Comparison of ENCODE assay signal across 24 mouse cellular contexts in genomic region chr1:75839551-75840223, GRCm38 (mm10).
DNase-seq lines count a peak whose midpoint lies in the region; ATAC-seq lines count a peak whose summit lies in the region.
"Had no signal": no experiment of that assay in that cellular context is flagged by ENCODE, and none has a peak within 500 bp of the region (broad histone marks: within the 10 kb centered on the region; RNA-seq: fewer than 3 reads in every experiment).

No protein-coding gene starts in this region.

- H3K27me3 ChIP-seq in heart, embryonic 11.5 days (ENCODE audit: control insufficient read depth, insufficient read depth, low read length), result no peaks in the 10 kb centered on the region
- peaks cover 17% of the 10 kb centered on the region for H3K27me3 ChIP-seq in midbrain, embryonic 11.5 days (ENCODE audit: control insufficient read depth, insufficient read depth, low read length)
- peaks cover 4% of the 10 kb centered on the region; the same call in 1 of the 2 replicates for H3K27me3 ChIP-seq in midbrain, embryonic 15.5 days (replicated peaks)
- H3K27me3 ChIP-seq in limb, embryonic 15.5 days, result no peaks in the 10 kb centered on the region
- H3K27me3 ChIP-seq: embryonic facial prominence, embryonic 12.5 days; forebrain, embryonic 13.5 days; heart, embryonic 15.5 days; neural tube, embryonic 12.5 days; stomach, embryonic 15.5 days had no signal

- ATAC-seq in heart, embryonic 11.5 days (replicated peaks; ENCODE audit: insufficient number of reproducible peaks, low FRiP score, low TSS enrichment), result no peak
- ATAC-seq in midbrain, embryonic 11.5 days (ENCODE audit: low FRiP score), result no peak
- ATAC-seq in midbrain, embryonic 15.5 days (replicated peaks), result no peak
- peak; percentile 67; the same call in 1 of the 2 replicates for ATAC-seq in limb, embryonic 15.5 days (ENCODE audit: insufficient number of reproducible peaks, low FRiP score, low TSS enrichment, low read depth)
- ATAC-seq: forebrain, embryonic 13.5 days; hindbrain, embryonic 16.5 days; intestine, embryonic 16.5 days had no signal

- WGBS in heart, embryonic 11.5 days (ENCODE audit: insufficient replicate concordance), result 80% methylated on average over 11 of the region's 11 CpGs
- 89% methylated on average over 11 of the region's 11 CpGs for WGBS in midbrain, embryonic 11.5 days
- 89% methylated on average over 11 of the region's 11 CpGs for WGBS in midbrain, embryonic 15.5 days
- 29% methylated on average over 11 of the region's 11 CpGs for WGBS in limb, embryonic 15.5 days

- no peaks in the 10 kb centered on the region for H3K4me1 ChIP-seq in heart, embryonic 11.5 days (ENCODE audit: control insufficient read depth, insufficient read depth, low read length)
- H3K4me1 ChIP-seq in midbrain, embryonic 11.5 days (ENCODE audit: control insufficient read depth, insufficient read depth, low read length), result peaks cover 8% of the 10 kb centered on the region; the same call in 1 of the 2 replicates
- peaks cover 8% of the 10 kb centered on the region; the same call in 1 of the 2 replicates for H3K4me1 ChIP-seq in midbrain, embryonic 15.5 days
- peaks cover 37% of the 10 kb centered on the region for H3K4me1 ChIP-seq in limb, embryonic 15.5 days
- H3K4me1 ChIP-seq: heart, embryonic 15.5 days; stomach, embryonic 15.5 days had no signal

- DNase-seq in heart, adult 11 months, result peak; percentile 64
- peak; percentile 68 for DNase-seq in midbrain, embryonic 11.5 days (ENCODE audit: low spot score, missing footprints)
- DNase-seq in left cerebral cortex, postnatal 36 days (ENCODE audit: low spot score in 2 of 2), result peak; percentile 16 to 23
- no peak for DNase-seq in cerebellum, adult 8-10 months
- DNase-seq: B cell, adult 2 months; cerebellum, adult 9-10 months; gastrocnemius, postnatal 10 days; heart, adult 2 months; heart, postnatal 4 days; kidney, postnatal 36 days had no signal

- intact Hi-C loops in left cerebral cortex, postnatal 36 days (cut with DNase I), result no loop called here

- no peak overlapping the region for H3K4me2 ChIP-seq in heart, embryonic 11.5 days
- H3K4me2 ChIP-seq in midbrain, embryonic 11.5 days, result no peak overlapping the region
- no peak overlapping the region for H3K4me2 ChIP-seq in midbrain, embryonic 15.5 days
- H3K4me2 ChIP-seq in limb, embryonic 15.5 days, result no peak overlapping the region
- H3K4me2 ChIP-seq: embryonic facial prominence, embryonic 12.5 days; forebrain, embryonic 13.5 days; heart, embryonic 15.5 days; midbrain, embryonic 12.5 days; neural tube, embryonic 12.5 days; stomach, embryonic 15.5 days had no signal

- no peaks in the 10 kb centered on the region for H3K36me3 ChIP-seq in heart, embryonic 11.5 days (ENCODE audit: control insufficient read depth, insufficient read depth, low read length)
- H3K36me3 ChIP-seq in midbrain, embryonic 11.5 days (ENCODE audit: control insufficient read depth, insufficient read depth, low read length), result no peaks in the 10 kb centered on the region
- no peaks in the 10 kb centered on the region for H3K36me3 ChIP-seq in midbrain, embryonic 15.5 days (replicated peaks)
- H3K36me3 ChIP-seq in limb, embryonic 15.5 days, result no peaks in the 10 kb centered on the region
- H3K36me3 ChIP-seq: embryonic facial prominence, embryonic 12.5 days; heart, embryonic 15.5 days; midbrain, embryonic 12.5 days; neural tube, embryonic 12.5 days; stomach, embryonic 15.5 days had no signal

- no peak overlapping the region for H3K27ac ChIP-seq in heart, embryonic 11.5 days (ENCODE audit: low read depth, low read length)
- no peak overlapping the region for H3K27ac ChIP-seq in midbrain, embryonic 11.5 days (ENCODE audit: low read depth, low read length)
- H3K27ac ChIP-seq in midbrain, embryonic 15.5 days, result no peak overlapping the region
- no peak overlapping the region for H3K27ac ChIP-seq in limb, embryonic 15.5 days
- H3K27ac ChIP-seq: embryonic facial prominence, embryonic 12.5 days; forebrain, embryonic 13.5 days; heart, adult 2 months; heart, embryonic 15.5 days; liver, embryonic 14.5 days; macrophage; midbrain, embryonic 12.5 days; neural tube, embryonic 12.5 days; stomach, embryonic 15.5 days had no signal

- H3K9ac ChIP-seq in heart, embryonic 11.5 days (ENCODE audit: low read depth, low read length), result no peak overlapping the region
- H3K9ac ChIP-seq in midbrain, embryonic 11.5 days (ENCODE audit: low read length), result no peak overlapping the region
- H3K9ac ChIP-seq in midbrain, embryonic 15.5 days, result no peak overlapping the region
- no peak overlapping the region for H3K9ac ChIP-seq in limb, embryonic 15.5 days
- H3K9ac ChIP-seq: embryonic facial prominence, embryonic 12.5 days; forebrain, embryonic 13.5 days; heart, embryonic 15.5 days; liver, embryonic 14.5 days; midbrain, embryonic 12.5 days; neural tube, embryonic 12.5 days; stomach, embryonic 15.5 days had no signal

- no peak overlapping the region for H3K4me3 ChIP-seq in heart, embryonic 11.5 days (ENCODE audit: low read depth, low read length)
- no peak overlapping the region for H3K4me3 ChIP-seq in midbrain, embryonic 11.5 days (ENCODE audit: low read depth, low read length)
- no peak overlapping the region for H3K4me3 ChIP-seq in midbrain, embryonic 15.5 days
- H3K4me3 ChIP-seq in limb, embryonic 15.5 days, result no peak overlapping the region
- H3K4me3 ChIP-seq: embryonic facial prominence, embryonic 12.5 days; erythroblast, embryonic 14.5 days; forebrain, embryonic 13.5 days; heart, adult 2 months; heart, embryonic 15.5 days; midbrain, embryonic 12.5 days; neural tube, embryonic 12.5 days; stomach, embryonic 15.5 days had no signal

- no peaks in the 10 kb centered on the region for H3K9me3 ChIP-seq in heart, embryonic 11.5 days (replicated peaks; ENCODE audit: control insufficient read depth, low read length)
- no peaks in the 10 kb centered on the region for H3K9me3 ChIP-seq in midbrain, embryonic 11.5 days (ENCODE audit: control insufficient read depth, low read length)
- H3K9me3 ChIP-seq in midbrain, embryonic 15.5 days, result no peaks in the 10 kb centered on the region
- no peaks in the 10 kb centered on the region for H3K9me3 ChIP-seq in limb, embryonic 15.5 days
- H3K9me3 ChIP-seq: embryonic facial prominence, embryonic 12.5 days; forebrain, embryonic 13.5 days; heart, embryonic 15.5 days; midbrain, embryonic 12.5 days; neural tube, embryonic 12.5 days; stomach, embryonic 15.5 days had no signal
